Mouse (Mus musculus): ENCODE measurements around the gene Cand2. TPM values are rescaled to one million over a fixed set of nuclear protein-coding genes. Genes with fewer than 3 reads are reported as not detected.

Cand2 gene
- polyA plus RNA-seq, 1 experiment from 2014 or later, result 40.8 TPM

- no peaks in the 10 kb centered on the region for H3K27me3 ChIP-seq
- peaks cover 40% of the 10 kb centered on the region for H3K4me1 ChIP-seq (replicated peaks)
- H3K4me3 ChIP-seq, result no peak overlapping the region
- H3K27ac ChIP-seq, result no peak overlapping the region
- H3K9me3 ChIP-seq (replicated peaks), result no peaks in the 10 kb centered on the region
- no peak overlapping the region for H3K4me2 ChIP-seq
- 57% methylated on average over 5 of the region's 5 CpGs for WGBS
- H3K9ac ChIP-seq, result no peak overlapping the region
- no peaks in the 10 kb centered on the region for H3K36me3 ChIP-seq
- no peak for ATAC-seq (replicated peaks; ENCODE audit: insufficient number of reproducible peaks, insufficient read depth, low FRiP score, low read depth)
Measured at GRCm38 (mm10) chr6:115759461-115759860, 14.9 kb upstream of the Cand2 start.

DNA sequence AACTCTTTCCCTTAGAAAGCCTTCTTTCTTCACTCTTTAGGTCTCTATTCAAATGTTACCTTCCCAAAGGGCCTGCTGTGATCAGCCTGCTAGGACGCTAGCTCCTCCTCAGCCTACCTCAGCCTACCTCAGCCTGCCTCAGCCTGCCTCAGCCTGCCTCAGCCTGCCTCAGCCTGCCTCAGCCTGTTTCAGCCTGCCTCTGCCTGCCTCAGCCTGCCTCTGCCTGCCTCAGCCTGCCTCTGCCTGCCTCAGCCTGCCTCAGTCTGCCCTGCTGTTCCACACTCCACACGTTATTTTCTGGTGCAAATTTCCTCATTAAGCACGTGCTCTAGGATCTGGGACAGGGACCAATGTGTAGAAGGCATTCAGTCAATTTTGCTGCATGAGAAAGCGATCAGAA lies 14.2 kb upstream of the Cand2 start:
- Histone ChIP-seq H3K4me1 (replicated peaks) (peaks cover 46% of the 10 kb centered on the region), H3K4me2 (no peak overlapping the region), H3K9me3 (replicated peaks) (no peaks in the 10 kb centered on the region), H3K36me3 (no peaks in the 10 kb centered on the region), H3K27me3 (no peaks in the 10 kb centered on the region), H3K27ac (no peak overlapping the region), H3K4me3 (no peak overlapping the region), H3K9ac (no peak overlapping the region)
- ATAC-seq (replicated peaks; ENCODE audit: insufficient number of reproducible peaks, insufficient read depth, low FRiP score, low read depth), result no peak
- 92% methylated on average over 4 of the region's 4 CpGs for WGBS

GRCm38 (mm10) chr6:115760982-115761381 lies 13.4 kb upstream of the Cand2 start:
- Histone ChIP-seq H3K4me2 (no peak overlapping the region), H3K9ac (no peak overlapping the region), H3K9me3 (replicated peaks) (no peaks in the 10 kb centered on the region), H3K4me3 (no peak overlapping the region), H3K27me3 (no peaks in the 10 kb centered on the region), H3K36me3 (no peaks in the 10 kb centered on the region), H3K4me1 (replicated peaks) (peaks cover 40% of the 10 kb centered on the region), H3K27ac (no peak overlapping the region)
- ATAC-seq (replicated peaks; ENCODE audit: insufficient number of reproducible peaks, insufficient read depth, low FRiP score, low read depth), result no peak
- WGBS, result 34% methylated on average over 4 of the region's 4 CpGs

DNA sequence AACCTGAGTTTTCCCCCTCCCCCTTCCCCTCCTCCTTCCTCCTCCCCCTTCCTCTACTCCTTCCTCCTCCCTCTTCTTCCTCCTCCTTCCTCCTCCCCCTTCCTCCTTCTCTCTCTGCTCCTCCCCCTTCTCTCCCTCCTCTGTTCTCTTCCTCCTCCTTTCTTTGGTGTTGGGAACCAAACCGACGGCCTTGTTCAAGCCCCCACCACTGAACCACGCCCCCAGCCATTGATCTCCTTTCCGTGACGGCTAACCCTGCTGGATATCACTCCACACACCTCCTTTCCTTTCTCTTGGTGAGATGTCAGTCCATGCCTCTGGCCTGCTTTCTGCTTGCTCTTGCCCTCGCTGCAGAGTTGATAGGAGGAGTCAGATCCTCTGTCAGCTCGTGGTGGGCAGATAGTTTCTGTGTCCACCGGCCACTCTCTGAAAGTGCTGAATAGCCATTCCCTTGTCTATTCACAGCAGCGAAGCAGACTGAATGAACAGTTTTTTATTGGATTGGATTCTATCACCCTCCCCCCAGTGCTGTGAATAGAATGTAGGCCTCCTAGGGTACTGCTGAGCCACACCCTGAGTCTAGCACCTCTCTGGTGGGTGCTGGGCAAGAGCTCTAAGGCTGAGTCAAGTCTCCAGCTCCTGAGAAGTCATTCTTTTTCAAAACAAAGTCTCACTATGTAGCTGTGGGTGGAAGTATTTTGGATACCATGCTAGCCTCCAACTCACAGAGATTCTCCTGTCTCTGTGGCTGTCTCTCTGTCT lies 12.2 kb upstream of the Cand2 start, which contains the start of gene Tmem40:
TSS of gene Tmem40 (minus strand) at position 416 of the 762 bp plus-strand sequence.
- ATAC-seq (replicated peaks; ENCODE audit: insufficient number of reproducible peaks, insufficient read depth, low FRiP score, low read depth), result no peak
- Histone ChIP-seq H3K4me3 (no peak within 1 kb of the TSS), H3K9ac (no peak within 1 kb of the TSS)

GRCm38 (mm10) chr6:115764179-115764578 lies 10.2 kb upstream of the Cand2 start:
- peak overlapping the region; percentile 26 for H3K4me3 ChIP-seq
- ATAC-seq (replicated peaks; ENCODE audit: insufficient number of reproducible peaks, insufficient read depth, low FRiP score, low read depth), result peak; percentile 90
- WGBS, result 4% methylated on average over 7 of the region's 7 CpGs

More for the DNA sequence above, 12.2 kb upstream of the Cand2 start, which contains the start of gene Tmem40:
- no peaks in the 10 kb centered on the region for H3K9me3 ChIP-seq (replicated peaks)
- peaks cover 40% of the 10 kb centered on the region for H3K4me1 ChIP-seq (replicated peaks)
- 0 out of 2 replicates have a peak within 1 kb of the TSS, but pooled peaks have one; percentile 5 for H3K4me2 ChIP-seq
- WGBS, result 6% methylated on average over 9 of the region's 9 CpGs
- no peaks in the 10 kb centered on the region for H3K36me3 ChIP-seq
- no peaks in the 10 kb centered on the region for H3K27me3 ChIP-seq
- H3K27ac ChIP-seq, result peak within 1 kb of the TSS; percentile 92

GRCm38 (mm10) chr6:115767357-115767756 lies 7.0 kb upstream of the Cand2 start:
- Histone ChIP-seq H3K9me3 (replicated peaks) (no peaks in the 10 kb centered on the region), H3K9ac (no peak overlapping the region), H3K4me2 (no peak overlapping the region), H3K27ac (0 out of 2 replicates have a peak overlapping the region, but pooled peaks have one; percentile 31), H3K4me1 (replicated peaks) (peaks cover 33% of the 10 kb centered on the region), H3K27me3 (no peaks in the 10 kb centered on the region), H3K4me3 (no peak overlapping the region), H3K36me3 (no peaks in the 10 kb centered on the region)
- WGBS, result 47% methylated on average over 9 of the region's 9 CpGs
- ATAC-seq (replicated peaks; ENCODE audit: insufficient number of reproducible peaks, insufficient read depth, low FRiP score, low read depth), result no peak

More at GRCm38 (mm10) chr6:115764179-115764578, 10.2 kb upstream of the Cand2 start:
- Histone ChIP-seq H3K9ac (peak overlapping the region; percentile 33; the same call in 1 of the 2 replicates), H3K4me2 (peak overlapping the region; percentile 52), H3K4me1 (replicated peaks) (peaks cover 47% of the 10 kb centered on the region), H3K9me3 (replicated peaks) (no peaks in the 10 kb centered on the region), H3K27ac (peak overlapping the region; percentile 92), H3K36me3 (no peaks in the 10 kb centered on the region), H3K27me3 (no peaks in the 10 kb centered on the region)

GRCm38 (mm10) chr6:115768207-115768606 lies 6.1 kb upstream of the Cand2 start:
- Histone ChIP-seq H3K27ac (peak overlapping the region; percentile 13; the same call in 1 of the 2 replicates), H3K9me3 (replicated peaks) (no peaks in the 10 kb centered on the region), H3K4me3 (no peak overlapping the region), H3K4me2 (no peak overlapping the region), H3K9ac (no peak overlapping the region), H3K27me3 (no peaks in the 10 kb centered on the region), H3K4me1 (replicated peaks) (peaks cover 29% of the 10 kb centered on the region), H3K36me3 (no peaks in the 10 kb centered on the region)
- no peak for ATAC-seq (replicated peaks; ENCODE audit: insufficient number of reproducible peaks, insufficient read depth, low FRiP score, low read depth)
- WGBS, result 65% methylated on average over 4 of the region's 4 CpGs

- no peak overlapping the region for H3K4me2 ChIP-seq
- 81% methylated on average over 20 of the region's 20 CpGs for WGBS
- ATAC-seq (replicated peaks; ENCODE audit: insufficient number of reproducible peaks, insufficient read depth, low FRiP score, low read depth), result no peak
- no peaks in the 10 kb centered on the region for H3K27me3 ChIP-seq
- H3K9ac ChIP-seq, result no peak overlapping the region
- peaks cover 22% of the 10 kb centered on the region for H3K4me1 ChIP-seq (replicated peaks)
- no peak overlapping the region for H3K27ac ChIP-seq
- H3K36me3 ChIP-seq, result no peaks in the 10 kb centered on the region
- H3K9me3 ChIP-seq (replicated peaks), result no peaks in the 10 kb centered on the region
- H3K4me3 ChIP-seq, result no peak overlapping the region
Measured at GRCm38 (mm10) chr6:115770059-115770670, 4.2 kb upstream of the Cand2 start.

- no peak for ATAC-seq (replicated peaks; ENCODE audit: insufficient number of reproducible peaks, insufficient read depth, low FRiP score, low read depth)
- 57% methylated on average over 4 of the region's 4 CpGs for WGBS
- H3K4me1 ChIP-seq (replicated peaks), result peaks cover 28% of the 10 kb centered on the region
Measured at GRCm38 (mm10) chr6:115770852-115771251, 3.5 kb upstream of the Cand2 start.

GRCm38 (mm10) chr6:115772201-115772600 lies 2.1 kb upstream of the Cand2 start:
- no peak for ATAC-seq (replicated peaks; ENCODE audit: insufficient number of reproducible peaks, insufficient read depth, low FRiP score, low read depth)
- H3K27me3 ChIP-seq, result no peaks in the 10 kb centered on the region
- H3K9ac ChIP-seq, result no peak overlapping the region
- 84% methylated on average over 6 of the region's 6 CpGs for WGBS
- no peaks in the 10 kb centered on the region for H3K36me3 ChIP-seq
- H3K4me2 ChIP-seq, result no peak overlapping the region
- H3K27ac ChIP-seq, result no peak overlapping the region
- no peaks in the 10 kb centered on the region for H3K9me3 ChIP-seq (replicated peaks)
- peaks cover 41% of the 10 kb centered on the region for H3K4me1 ChIP-seq (replicated peaks)
- no peak overlapping the region for H3K4me3 ChIP-seq

More at GRCm38 (mm10) chr6:115770852-115771251, 3.5 kb upstream of the Cand2 start:
- Histone ChIP-seq H3K9ac (no peak overlapping the region), H3K4me3 (no peak overlapping the region), H3K36me3 (no peaks in the 10 kb centered on the region), H3K27me3 (no peaks in the 10 kb centered on the region), H3K4me2 (no peak overlapping the region), H3K27ac (no peak overlapping the region), H3K9me3 (replicated peaks) (no peaks in the 10 kb centered on the region)

GRCm38 (mm10) chr6:115772604-115773003 lies 1.7 kb upstream of the Cand2 start:
- peaks cover 2% of the 10 kb centered on the region; the same call in 1 of the 2 replicates for H3K36me3 ChIP-seq
- H3K4me2 ChIP-seq, result no peak overlapping the region
- no peaks in the 10 kb centered on the region for H3K9me3 ChIP-seq (replicated peaks)
- H3K27me3 ChIP-seq, result no peaks in the 10 kb centered on the region
- H3K4me1 ChIP-seq (replicated peaks), result peaks cover 40% of the 10 kb centered on the region
- H3K27ac ChIP-seq, result no peak overlapping the region
- WGBS, result 75% methylated on average over 1 of the region's 1 CpGs
- ATAC-seq (replicated peaks; ENCODE audit: insufficient number of reproducible peaks, insufficient read depth, low FRiP score, low read depth), result no peak
- H3K4me3 ChIP-seq, result no peak overlapping the region
- no peak overlapping the region for H3K9ac ChIP-seq

Data from heart, embryonic 15.5 days (tissue).